Mouse (Mus musculus) CD4-positive, CD25-positive, alpha-beta regulatory T cell, adult 2 months (primary cell): ENCODE measurements around the gene Nell1.

Experiments
- DNase-seq: peaks from one replicate; pipeline ENCODE4 v3.0.0-alpha.2; 2012; ENCODE audit warnings: low read depth, low spot score

Gene Nell1

DNA sequence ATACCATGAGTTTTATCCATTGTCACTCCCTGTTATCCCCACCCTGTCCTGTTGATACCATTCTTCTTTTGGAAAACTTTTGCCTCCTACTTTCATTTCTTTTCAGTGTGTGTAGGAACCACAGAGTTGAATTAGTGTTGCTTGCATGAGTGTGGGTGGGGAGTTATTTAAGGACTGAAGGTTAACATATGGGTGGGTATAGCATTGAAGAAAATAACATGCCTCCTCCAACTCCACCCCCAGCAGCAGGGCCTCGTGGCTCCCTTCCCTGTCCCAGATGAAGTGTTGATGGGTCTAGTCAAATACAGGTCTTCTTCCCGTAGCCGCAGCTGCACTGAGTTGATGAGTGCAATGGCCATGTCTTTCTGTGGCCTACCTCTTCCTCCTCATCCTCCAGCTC lies 278.5 kb downstream of the Nell1 start:
- DNase-seq, result no peak

DNA sequence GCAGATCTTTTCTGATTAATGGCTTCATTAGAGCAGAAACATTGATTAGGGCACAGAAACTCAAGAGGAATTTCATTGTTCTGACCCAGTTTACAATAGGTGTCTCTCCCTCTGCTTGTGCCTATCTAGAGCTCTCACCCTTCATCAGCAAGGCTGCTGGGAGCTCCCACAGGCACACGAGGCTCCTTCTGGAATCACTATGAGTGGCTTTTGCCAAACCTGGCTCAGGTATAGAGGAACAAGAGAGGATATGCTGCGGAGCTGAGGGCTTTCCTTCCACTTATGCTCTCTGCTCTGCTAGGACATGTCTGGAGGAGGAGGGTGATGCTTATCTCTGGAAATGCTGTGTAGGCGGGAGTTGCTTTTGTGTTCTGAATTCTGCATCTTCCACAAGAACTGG lies 285.4 kb downstream of the Nell1 start:
- no peak for DNase-seq

DNA sequence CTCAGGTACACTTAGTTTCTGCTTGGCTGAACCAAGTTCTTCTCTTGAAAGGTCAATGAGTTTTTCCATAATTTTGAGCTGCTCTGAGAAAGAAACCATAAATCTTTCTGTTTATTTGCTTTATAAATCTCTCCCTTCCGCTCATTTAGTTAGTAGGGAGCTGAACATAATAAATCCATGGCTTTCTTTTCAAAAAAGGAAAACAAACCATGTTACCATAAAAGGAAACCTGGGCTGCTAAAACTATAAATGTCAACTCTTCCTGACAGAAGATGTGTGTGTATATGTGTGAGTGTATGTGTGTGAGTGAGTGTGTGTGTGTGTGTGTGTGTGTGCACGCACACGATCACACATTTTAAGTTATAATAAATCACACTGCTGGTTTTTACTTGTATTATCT lies 320.8 kb downstream of the Nell1 start:
- DNase-seq, result no peak

DNA sequence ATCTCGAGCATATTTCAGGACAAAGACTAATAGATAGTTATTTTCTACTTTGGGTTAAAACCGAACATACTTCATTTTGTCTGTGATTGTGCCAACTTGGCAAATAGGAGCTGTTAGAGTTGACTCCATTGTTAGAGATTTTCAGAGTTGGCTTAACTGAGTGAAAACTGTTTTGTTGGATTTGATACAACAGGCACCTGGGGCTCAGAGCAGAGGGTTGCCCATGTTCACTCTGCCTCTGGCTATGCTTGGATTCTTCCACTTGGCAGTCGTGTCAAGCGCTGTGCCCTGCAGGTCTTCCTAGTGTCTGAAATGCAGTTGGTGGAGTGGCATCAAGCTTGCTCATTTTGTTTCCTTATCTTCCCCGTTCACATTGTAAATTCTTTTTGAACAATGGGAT lies 363.6 kb downstream of the Nell1 start:
- DNase-seq, result no peak

DNA sequence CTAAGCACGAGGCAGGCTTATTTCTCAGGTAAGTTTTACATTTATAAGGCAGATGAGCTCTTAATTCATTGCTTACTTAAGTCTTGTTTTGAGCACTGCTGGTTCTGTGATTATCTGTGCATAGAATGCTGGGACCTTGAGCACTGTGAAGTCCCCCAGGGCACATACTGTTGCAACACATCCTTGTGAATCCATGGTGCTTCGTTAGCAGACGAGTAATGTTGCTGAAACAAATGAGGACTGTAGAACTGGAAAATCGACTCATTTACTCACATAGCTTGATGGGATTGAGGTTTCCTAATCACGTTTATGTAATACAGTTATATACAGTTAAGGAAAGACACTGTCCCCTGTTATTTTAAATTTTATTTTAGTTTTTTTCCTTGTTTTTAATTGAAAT lies 364.1 kb downstream of the Nell1 start:
- no peak for DNase-seq

DNA sequence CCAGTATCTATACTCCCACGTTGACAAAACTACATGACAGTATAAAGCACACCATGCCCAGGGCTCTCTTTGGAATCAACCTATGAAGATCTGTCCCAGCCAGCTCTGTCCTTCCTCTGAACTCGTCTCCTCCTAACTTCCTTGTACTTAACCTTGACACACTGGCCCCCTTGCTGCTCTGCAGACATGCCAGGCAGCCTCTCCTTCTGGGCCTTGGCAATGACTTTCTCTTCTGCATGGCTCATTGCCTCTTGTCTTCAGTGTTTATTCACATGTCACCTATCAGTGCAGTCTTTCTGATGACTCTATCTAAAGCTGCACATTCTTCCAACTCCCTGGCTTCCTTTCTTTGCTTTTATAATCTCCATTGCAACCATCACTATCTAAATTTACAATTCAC lies 376.9 kb downstream of the Nell1 start:
- DNase-seq, result no peak

DNA sequence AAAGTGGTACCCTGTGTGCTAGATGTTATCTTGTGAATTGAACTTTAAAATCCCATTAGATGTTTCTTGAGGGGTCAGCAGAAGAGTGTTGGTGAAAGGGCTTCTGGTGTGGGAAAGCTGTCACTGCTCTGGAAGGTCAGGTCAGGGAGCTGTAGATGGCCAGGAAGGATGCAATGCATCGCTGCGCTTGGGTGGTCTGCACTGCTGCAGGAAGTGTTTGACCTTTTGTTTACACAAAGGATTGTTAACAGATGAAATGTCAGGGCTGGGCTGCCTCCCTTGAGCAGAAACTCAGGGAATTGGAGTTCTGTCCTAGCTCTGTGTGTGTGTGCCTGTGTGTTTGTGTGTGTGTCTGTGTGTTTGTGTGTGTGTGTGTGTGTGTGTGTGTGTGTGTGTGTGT lies 382.5 kb downstream of the Nell1 start:
- no peak for DNase-seq

DNA sequence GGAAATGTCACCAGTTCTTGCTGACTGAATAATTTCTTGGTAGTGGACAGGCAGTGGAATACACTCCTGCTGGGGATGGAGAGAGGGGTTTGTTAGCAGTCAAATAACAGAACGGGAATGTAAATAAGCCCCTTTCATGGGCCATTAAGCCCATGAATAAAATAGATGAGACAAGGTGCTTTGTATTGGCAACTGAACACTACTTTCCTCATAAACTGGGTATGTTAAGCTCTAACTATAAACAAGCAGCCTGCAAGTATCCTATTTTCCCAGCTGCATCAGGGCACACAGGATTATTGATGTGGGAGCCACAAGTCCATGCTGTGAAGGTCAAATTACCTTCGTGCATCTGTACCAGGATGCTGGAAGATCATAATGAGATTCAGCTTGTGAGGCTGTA lies 387.4 kb downstream of the Nell1 start:
- no peak for DNase-seq

DNA sequence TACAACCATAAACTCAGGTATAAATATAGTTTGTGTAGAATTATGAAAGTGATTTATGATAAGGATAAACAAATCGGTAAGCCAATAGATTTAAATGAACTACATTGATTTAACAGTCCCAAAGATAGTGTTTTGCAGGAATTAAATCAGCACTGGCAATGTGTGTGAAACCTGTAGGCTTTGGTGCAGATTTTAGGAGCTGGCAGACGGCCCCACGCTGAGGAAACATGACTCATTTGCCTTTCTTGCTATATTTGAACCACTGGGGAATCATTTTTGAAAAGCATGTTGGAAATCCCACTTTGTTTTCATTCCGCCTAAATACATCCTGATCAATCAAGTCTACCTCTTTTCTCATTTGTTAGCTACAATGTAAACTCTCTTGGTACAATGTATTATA lies 400.2 kb downstream of the Nell1 start:
- no peak for DNase-seq

DNA sequence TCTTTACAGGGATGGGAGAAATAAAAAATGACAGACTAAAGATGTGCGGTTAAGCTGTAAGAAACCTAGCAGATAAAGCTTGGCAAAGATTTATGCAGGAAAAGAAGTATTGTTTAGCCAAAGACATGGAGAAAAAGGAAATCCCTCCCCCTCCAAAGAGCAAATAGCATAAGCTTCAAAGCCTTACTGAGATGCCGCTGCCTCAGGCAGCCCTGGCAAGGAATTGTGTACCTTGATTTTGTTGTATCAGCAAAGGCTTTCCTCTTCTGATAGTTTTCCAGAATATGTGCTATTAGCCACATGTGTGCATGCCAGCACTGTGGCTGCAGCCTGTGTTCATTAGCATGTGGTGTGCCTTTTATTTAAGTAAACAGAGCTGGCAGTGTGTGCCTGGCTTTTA lies 435.8 kb downstream of the Nell1 start:
- DNase-seq, result no peak

DNA sequence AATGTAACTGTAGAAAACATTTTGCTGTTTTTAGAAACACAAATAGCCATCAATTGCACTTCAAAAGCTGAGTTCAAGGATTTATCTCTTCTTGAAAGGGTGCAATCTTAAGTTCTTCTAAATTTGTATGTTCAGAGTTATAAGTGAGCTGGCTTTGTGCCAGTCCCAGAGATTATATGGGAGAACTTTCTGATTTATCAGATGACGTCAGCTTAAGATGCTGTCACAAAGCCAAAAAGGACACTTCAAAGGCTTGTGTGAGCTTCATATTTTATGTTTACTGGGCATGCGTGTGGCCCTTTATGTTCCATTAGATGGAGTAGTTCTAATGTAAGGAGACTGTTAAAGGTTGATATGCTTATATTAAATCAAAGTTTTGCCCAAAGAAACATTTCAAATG lies 445.3 kb downstream of the Nell1 start:
- DNase-seq, result no peak

DNA sequence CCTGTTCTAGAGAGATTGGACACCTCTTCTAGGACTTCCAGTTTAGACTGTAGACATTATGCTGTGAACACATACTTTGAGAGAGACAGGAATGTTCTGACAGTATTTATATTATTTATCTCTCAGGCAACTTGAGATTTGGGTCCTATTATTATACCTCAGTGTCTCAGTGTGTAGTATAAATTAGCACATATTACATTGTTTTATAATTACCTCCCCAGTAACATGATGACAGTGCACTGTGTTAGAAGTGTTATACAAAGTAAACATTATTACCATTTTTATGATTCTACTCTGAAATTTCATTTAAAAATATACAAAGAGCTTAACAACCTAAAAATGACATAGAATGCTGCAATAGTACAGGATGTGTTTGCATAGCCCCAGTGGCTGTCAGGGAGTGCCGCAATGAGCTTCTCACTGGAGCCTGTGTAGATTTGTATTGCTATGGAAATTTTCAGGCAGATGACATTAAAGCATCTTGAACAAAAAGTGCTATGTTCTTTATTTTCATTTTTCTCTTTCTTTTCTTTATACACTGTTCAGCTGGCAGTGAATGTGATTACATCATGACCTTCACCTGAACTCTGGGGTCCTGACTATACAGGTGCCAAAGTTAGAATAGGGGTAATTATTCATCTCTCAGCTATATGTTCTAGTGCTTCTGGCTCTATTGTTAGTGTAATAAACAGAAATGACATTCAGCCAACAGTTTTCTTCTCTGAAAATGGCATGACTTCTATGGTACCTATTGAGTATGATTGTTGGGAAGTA lies 447.9 kb downstream of the Nell1 start:
- no peak for DNase-seq

DNA sequence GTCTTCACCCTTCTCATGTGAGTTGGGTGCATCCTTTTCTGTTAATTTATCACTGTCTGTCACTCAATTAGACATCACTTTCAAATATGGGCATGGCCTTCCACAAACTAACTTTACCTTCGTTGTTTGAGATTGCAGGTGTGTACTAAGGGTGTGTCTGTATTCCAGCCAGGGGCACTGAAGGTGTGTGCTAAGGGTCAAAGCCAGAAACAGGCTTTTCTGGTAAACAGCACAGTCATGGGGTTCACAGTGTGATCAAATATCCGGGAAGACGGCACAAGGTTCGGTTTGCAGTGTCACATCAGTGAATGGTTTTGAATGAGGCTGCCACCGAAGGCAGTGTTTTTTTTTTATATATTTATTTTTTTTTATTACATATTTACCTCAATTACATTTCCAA lies 455.1 kb downstream of the Nell1 start:
- no peak for DNase-seq

DNA sequence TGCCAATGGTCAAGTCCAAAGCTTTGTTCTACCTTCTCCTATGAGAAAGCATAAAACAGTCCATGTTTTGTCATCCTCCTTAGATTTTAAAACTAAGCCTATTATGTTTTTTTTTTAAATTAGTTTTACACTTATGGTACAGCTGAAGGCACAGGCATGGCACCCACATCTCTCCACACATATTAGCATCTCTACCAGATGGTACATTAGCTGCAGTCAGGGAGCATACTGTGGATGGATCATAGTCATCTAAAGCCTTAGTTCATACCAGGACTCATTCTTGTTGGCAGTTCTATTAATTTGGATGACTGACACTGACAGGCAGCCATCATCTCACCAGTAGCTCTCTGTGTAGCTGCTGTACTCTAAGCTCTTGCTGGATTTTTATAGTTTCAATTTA lies 466.6 kb downstream of the Nell1 start:
- no peak for DNase-seq

DNA sequence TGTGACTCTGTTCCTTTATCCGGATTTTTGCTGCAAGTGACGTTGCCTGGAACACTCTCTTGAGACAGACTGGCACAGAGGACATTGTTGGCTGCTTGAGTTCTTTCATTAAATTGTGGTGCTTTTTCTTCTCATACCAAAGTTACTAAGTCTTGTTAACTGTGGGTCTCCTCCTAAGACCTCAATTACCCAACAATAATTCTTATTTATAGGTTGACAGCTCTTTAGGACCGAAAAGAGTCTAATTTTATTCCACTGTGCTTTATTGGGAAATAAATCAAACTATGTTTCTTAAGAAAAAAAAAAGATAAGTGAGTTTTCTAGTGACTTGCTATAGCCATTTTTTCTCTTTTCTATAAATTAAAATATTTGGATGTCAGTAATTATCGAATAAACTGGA lies 472.7 kb downstream of the Nell1 start:
- no peak for DNase-seq

DNA sequence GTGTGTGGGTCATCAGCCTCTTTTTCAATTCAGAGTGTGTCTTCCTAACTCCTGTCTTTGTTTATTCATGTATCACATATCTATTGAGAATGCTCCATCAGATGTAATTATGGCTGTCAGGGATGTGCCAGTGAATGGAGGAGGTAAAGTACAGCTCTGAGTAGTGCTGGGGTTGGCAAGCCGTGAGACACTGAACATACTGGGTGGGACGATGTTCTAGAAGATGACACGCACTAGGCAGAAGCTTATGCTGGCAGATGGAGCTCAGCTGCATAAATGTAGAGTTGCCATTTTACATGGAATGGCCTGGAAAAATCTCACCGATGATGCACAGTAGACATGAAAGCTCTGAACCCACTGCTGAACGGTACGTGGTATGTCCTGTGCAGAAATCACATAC lies 493.1 kb downstream of the Nell1 start:
- no peak for DNase-seq

DNA sequence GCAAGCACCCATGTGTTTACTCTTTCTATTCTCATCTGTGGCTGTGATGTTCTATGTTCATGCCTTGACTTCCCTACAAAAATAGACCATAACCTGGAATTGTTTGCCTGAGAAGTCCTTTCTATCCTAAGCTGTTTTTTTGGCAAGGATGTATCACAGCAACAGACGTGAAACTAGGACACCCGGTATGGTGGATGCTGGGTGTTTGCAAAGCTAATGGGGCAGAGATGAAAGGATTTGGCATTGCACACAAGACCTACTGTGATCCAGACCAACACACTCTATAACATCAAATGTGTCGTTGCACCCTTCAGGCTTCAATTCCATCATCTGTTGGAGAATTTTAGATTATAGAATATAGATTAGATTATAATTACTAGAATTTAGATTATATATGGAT lies 495.9 kb downstream of the Nell1 start:
- DNase-seq, result no peak

DNA sequence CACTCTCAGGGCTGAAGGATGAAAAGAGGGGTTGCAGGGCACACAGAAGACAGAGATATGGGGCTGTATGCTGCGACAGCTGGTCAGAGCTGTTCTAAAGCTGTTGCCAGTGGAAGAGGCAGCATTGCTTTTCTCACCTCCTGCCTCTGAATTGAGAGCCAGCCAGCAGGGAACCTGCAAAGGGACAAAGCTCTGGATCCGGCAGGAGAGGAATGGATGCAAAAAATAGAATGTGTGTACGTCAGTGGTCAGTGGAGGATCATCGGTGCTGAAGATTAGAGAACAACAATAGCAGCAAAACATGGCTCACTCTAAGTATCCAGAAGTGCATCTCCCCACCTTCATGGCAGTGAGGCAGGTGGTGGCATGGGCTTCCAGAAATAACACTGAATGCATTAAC lies 507.3 kb downstream of the Nell1 start:
- DNase-seq, result no peak

DNA sequence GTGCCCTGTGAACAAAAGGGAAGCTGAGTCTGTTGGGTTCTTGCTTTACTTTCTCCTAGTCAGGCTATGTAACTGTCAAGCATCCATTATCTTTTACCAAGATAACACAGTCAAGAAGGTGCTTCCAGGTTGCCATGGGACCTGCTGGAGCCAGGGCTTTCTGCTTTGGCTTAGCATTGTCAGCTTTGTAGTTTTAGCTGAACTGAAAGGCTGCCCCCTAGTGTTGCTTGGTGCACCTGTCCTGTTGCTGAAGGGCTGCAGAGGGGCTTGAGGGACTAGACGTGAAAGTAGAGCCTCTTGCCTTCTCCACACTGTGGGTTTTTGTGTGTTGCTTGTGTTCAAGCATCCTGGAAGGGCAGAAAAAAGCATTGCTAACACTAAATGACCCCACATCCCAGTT lies 510.6 kb downstream of the Nell1 start:
- DNase-seq, result no peak

DNA sequence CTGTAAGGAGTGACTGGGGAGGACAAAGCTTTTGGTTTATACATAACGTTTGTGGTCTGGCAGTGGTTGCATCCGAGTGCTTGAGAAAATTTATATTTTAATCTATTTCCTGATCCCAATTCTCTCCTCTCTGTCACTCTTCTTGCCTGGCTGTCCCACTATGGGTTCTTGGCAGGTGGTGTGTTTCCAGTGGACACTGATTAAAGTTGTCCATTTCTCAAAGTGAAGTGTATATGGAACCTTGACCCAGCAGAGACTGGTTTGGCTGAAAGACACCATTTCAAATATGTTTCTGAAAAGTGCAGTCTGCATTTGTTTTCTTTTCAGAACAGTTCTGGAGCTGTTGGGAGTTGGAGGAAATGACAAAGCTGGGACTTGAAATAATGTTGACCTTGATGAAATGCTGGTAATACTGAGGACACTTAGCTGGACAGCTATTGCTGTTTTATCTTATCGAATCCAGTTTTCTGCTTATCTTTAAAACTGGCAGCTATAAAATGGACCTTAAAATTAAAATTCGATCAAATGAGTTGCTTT lies 512.3 kb downstream of the Nell1 start:
- DNase-seq, result no peak

DNA sequence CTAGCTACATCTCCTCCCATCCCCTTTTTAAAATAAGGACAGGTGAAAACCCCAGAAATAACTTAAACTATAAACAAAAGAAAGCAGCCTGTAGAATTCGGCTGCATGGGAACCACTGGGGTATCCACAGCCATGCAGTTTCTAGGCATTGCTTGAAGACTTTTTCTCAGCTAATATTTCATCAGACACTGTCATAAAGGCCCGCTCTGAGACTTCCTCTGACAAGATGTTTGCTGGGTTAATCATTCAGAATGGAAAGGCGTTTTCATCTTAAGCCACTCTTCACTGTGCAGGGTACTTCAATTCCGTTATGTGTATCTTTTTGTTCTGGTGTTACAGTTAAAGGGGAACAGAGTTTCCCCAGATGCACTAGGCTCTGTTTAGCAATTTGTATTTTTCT lies 526.9 kb downstream of the Nell1 start:
- no peak for DNase-seq

DNA sequence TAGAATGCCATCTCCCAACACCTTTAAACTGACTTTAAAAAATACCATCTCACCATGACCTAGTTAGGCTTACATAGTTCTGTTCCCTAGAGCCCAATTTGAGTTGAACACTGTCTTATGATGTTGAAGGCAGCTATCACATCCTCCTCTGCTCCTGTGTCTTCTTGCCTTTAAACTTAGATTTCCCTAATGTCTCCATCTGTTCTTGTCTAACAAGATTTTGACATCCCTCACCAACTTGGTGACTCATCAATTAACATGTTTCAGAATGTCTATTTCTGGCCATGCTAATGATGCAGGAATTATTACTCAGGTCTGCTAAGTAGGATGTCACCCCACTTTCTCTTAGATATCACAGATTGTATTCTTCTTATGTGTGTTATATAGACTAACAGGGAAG lies 532.4 kb downstream of the Nell1 start:
- no peak for DNase-seq

DNA sequence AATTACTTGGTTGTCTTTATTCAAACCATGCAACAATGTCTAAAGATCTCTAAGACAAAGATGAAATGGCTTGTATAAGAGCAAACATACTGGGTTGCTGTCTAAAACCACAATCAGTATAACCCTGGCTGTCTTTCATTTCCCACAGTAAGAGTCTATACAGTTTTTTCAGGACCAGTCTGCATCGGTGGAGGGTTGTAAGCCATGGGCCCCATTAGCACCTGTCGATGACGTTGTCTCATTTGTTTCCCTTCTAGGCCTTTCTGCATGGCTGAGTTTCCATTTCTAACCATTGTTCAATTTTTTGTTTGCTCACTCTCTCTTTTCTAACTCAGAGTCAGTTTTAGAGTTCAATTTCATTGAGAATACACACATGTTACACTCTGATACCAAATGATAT lies 540.2 kb downstream of the Nell1 start:
- no peak for DNase-seq

DNA sequence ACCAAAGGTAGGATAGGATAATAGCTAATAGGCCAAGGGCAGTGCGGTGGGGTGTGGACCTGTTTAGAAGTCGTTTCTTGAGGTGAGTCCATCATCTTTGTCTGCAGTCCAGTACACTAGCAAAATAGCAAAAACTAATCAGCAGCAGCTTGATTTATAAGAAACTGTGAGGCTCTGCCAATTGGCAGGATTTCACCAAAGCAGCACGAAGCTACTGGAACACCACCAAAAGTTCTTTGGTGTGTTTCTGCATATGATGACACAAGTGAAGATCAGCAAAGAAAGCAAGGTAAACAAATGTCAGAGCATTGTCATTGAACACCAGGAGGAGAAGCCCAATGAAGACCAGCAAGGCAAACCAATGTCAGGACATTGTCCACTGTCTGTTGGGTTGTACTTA lies 542.0 kb downstream of the Nell1 start:
- DNase-seq, result no peak
